Mouse (Mus musculus): ENCODE results near the gene Med15.

- TF ChIP-seq POLR2A (IDR thresholded peaks at IDR 0.05; ENCODE audit: control insufficient read depth, low read depth, low read length) (no peak), CTCF (IDR thresholded peaks at IDR 0.05; ENCODE audit: control insufficient read depth, insufficient read depth, insufficient replicate concordance, low read depth, low read length) (no peak)
Measured at GRCm38 (mm10) chr16:17604941-17605340, 127.8 kb downstream of the Med15 start.

Data from testis, adult 2 months (tissue).